Mouse (Mus musculus) kidney, postnatal 0 days (tissue): ENCODE measurements around the gene Olfr871. TPM values are rescaled to one million over a fixed set of nuclear protein-coding genes. Genes with fewer than 3 reads are reported as not detected.
"Not testable (repeated sequence)": the region's sequence is repeated elsewhere in the genome, so short reads cannot be mapped to it uniquely, and the experiment has no call there.

Source experiments
- ATAC-seq: fragments of 200-750 bp; cut with Nextera tagmentation; replicated peaks from 2 replicates; pipeline ENCODE4 v1.8.0; 2017; ENCODE audit warnings: low read depth, moderate number of reproducible peaks, moderate TSS enrichment, moderate library complexity; ENCODE audit not compliant: low FRiP score
- DNase-seq: peaks from one replicate; pipeline ENCODE4 v3.0.0-alpha.2; 2016; ENCODE audit warnings: low spot score
- H3K27ac ChIP-seq: fragments of 300-500 bp; sonication (generic); 2 replicates; pipeline ENCODE4 v1.5.1; 2014; ENCODE audit warnings: mild to moderate bottlenecking
- H3K27me3 ChIP-seq: fragments of 300-500 bp; sonication (generic); 2 replicates; pipeline ENCODE4 v1.6.1; 2014; ENCODE audit warnings: low read length, mixed read lengths; ENCODE audit not compliant: insufficient read depth
- H3K36me3 ChIP-seq: fragments of 300-500 bp; sonication (generic); 2 replicates; pipeline ENCODE4 v1.6.1; 2014; ENCODE audit warnings: low read length, mixed read lengths; ENCODE audit not compliant: insufficient read depth
- H3K4me1 ChIP-seq: fragments of 300-500 bp; sonication (generic); replicated peaks from 2 replicates; pipeline ENCODE4 v1.6.1; 2014; ENCODE audit warnings: antibody characterized with exemption, low read length, mixed read lengths; ENCODE audit not compliant: insufficient read depth
- H3K4me2 ChIP-seq: fragments of 300-500 bp; sonication (generic); 2 replicates; pipeline ENCODE4 v1.6.1; 2014; ENCODE audit warnings: mild to moderate bottlenecking, low read length, moderate library complexity, mixed read lengths
- H3K4me3 ChIP-seq: fragments of 300-500 bp; sonication (generic); replicated peaks from 2 replicates; pipeline ENCODE4 v1.5.1; 2014; ENCODE audit warnings: low read depth, low read length
- H3K9ac ChIP-seq: fragments of 300-500 bp; sonication (generic); 2 replicates; pipeline ENCODE4 v1.6.1; 2014; ENCODE audit warnings: low read depth, low read length
- H3K9me3 ChIP-seq: fragments of 300-500 bp; sonication (generic); replicated peaks from 2 replicates; pipeline ENCODE4 v1.6.1; 2016; ENCODE audit warnings: low read length, inconsistent platforms, mixed read lengths
- CTCF ChIP-seq: IDR thresholded peaks from 2 replicates; pipeline ENCODE4 v1.5.1; 2016; ENCODE audit warnings: antibody characterized with exemption, low read depth, mild to moderate bottlenecking, moderate library complexity
- WGBS: fragments of 180-500 bp; shearing (Covaris S2); extraction: QIAGEN DNeasy Blood & Tissue Kit; methylation state at CpG from one replicate; pipeline ENCODE4 v1.1.7; 2014; 5-methylcytosine and 5-hydroxymethylcytosine counted together
- polyA plus RNA-seq: library from polyadenylated mRNA; unstranded; fragments of >200 nt; fragmentation: Nextera tagmentation; extraction: Ambion mirVana; gene quantifications from 2 replicates; pipeline ENCODE4 v1.2.1, GENCODE M21; 2015

Olfr871 gene
- polyA plus RNA-seq: not detected in 2 replicates

DNA sequence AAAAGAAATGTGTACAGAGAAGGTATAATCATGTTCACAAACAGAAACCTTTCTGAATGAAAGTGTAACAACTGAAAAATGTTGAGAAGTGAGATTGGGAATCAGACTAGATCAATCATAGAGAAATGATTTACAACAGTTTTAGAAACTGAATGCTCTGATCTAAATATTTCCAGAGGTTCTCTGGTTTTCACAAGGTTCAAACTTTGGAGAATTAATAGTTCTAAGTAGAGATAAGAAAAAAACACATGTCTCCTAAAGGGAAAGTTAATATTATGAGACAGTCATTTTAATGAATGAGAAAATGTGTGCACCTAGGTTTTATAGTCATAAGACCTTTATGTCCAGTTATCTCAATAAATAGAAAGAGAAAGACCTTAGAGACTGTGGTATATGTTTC lies at the start of gene Olfr871:
Olfr871 (plus strand) TSS at position 301 of the 400 bp plus-strand sequence.
- no peaks in the 10 kb centered on the region for H3K27me3 ChIP-seq
- H3K9ac ChIP-seq: no peak within 1 kb of the TSS
- no peaks in the 10 kb centered on the region for H3K4me1 ChIP-seq
- no peak within 1 kb of the TSS for H3K4me2 ChIP-seq
- no peak for ATAC-seq
- no peak for DNase-seq
- no peak within 1 kb of the TSS for H3K4me3 ChIP-seq
- no peak for TF ChIP-seq CTCF
- H3K36me3 ChIP-seq: no peaks in the 10 kb centered on the region
- H3K27ac ChIP-seq: no peak within 1 kb of the TSS
- H3K9me3 ChIP-seq: no peaks in the 10 kb centered on the region

DNA sequence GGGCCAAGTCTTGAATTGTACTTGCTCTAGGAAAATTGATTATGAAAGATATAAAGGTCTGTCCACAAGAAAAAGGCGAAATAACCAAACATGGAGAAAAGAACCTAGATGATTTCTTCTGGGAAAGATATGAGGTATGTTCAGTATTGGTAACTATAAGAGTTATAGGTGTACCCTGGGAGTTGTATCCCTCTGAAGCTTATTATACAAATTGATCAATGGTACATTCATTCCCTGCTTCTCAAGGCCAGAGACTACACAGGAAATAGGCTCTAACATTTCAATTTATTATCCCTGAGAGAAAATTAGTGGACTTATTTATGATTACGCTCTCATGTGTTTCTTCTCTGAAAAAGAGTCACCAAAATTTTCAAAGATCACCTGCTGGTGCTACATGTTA lies 38.0 kb upstream of the Olfr871 start, which contains the start of gene Olfr870:
Olfr870 (minus strand) TSS at position 101 of the 400 bp plus-strand sequence.
- DNase-seq (no peak), ATAC-seq (no peak)
- no peak within 1 kb of the TSS for H3K4me3 ChIP-seq
- H3K27ac ChIP-seq: no peak within 1 kb of the TSS
- H3K4me1 ChIP-seq: no peaks in the 10 kb centered on the region
- no peaks in the 10 kb centered on the region for H3K36me3 ChIP-seq
- H3K4me2 ChIP-seq: no peak within 1 kb of the TSS
- H3K9ac ChIP-seq: no peak within 1 kb of the TSS
- 81% methylated on average over 2 of the region's 2 CpGs for WGBS
- TF ChIP-seq CTCF: no peak
- H3K9me3 ChIP-seq: no peaks in the 10 kb centered on the region
- H3K27me3 ChIP-seq: no peaks in the 10 kb centered on the region

DNA sequence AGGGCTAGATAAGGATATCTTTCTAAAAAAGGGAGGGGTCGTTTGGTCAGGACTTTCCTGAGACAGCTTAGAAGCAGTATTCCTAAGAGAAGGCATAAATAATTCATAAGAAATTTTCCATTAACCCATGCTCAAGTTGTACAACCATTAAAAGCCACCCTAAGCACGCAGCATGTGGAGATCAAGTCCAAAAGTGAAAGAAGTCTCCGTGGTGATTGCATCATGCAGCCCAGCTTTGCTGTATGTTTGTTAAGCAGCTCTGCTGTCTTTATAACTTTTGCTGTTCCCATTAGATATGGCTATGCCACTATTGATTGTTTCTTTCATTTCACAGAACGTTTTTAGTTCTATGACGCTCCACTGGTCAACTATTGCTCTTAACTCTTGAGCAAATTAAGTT lies 32.5 kb upstream of the Olfr871 start:
- TF ChIP-seq CTCF: no peak
- Histone ChIP-seq H3K9ac (no peak overlapping the region), H3K9me3 (no peaks in the 10 kb centered on the region), H3K36me3 (no peaks in the 10 kb centered on the region), H3K27me3 (no peaks in the 10 kb centered on the region), H3K4me3 (no peak overlapping the region), H3K4me1 (no peaks in the 10 kb centered on the region), H3K27ac (no peak overlapping the region), H3K4me2 (no peak overlapping the region)
- no peak for ATAC-seq
- WGBS: 67% methylated on average over 5 of the region's 5 CpGs
- no peak for DNase-seq

DNA sequence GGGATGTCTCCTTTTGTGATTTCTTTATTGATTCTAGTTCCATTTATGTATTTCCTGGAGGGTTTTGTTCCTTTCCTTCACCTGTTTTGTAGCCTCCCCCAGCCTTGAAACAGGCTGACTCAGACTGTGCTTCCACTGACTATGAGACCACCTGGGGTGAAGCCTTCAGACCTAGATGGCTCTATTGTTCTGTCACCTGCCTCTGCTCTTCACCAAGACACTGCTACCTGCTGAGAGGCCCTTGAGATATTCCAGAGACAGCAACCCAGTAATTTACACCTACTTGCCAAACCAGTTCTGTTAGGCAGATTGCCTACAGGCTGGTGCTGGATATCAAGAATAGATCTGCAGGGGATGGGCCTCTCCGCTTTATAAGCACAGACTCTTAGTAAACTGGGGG lies 9.9 kb upstream of the Olfr871 start:
- no peak overlapping the region for H3K27ac ChIP-seq
- no peak for ATAC-seq
- WGBS: 56% methylated on average over 1 of the region's 1 CpGs

DNA sequence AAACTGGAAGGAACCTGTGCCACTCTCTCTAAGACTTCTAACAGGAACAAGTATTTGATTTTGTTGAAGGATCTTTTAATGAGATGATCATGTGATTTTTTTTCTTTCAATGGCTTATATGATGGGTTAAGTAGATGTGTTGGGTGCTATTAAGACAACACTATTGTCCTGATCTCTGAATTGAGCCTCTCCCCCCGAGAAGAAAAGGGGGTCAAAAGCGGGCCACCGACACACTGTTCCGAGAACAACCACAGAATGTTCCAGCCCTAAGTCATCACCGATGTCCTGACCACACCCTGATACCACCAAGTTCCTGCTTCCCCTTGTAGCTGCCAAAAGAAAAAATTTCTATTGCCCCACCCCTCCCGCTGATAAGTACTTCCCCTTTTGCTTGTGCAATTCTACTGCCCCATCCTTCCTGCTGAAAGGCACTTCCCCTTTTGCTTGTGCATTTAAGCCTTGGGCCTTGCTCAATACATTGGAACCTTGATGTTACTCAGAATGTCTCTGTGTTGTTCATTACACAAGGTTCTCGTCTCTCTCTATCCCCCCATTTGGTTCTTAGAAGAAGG lies 8.5 kb upstream of the Olfr871 start:
- H3K9me3 ChIP-seq, ATAC-seq: not testable (repeated sequence)

More for the DNA sequence above, 9.9 kb upstream of the Olfr871 start:
- Histone ChIP-seq H3K9ac (no peak overlapping the region), H3K36me3 (no peaks in the 10 kb centered on the region), H3K4me1 (no peaks in the 10 kb centered on the region), H3K27me3 (no peaks in the 10 kb centered on the region), H3K4me3 (no peak overlapping the region), H3K9me3 (no peaks in the 10 kb centered on the region), H3K4me2 (no peak overlapping the region)
- TF ChIP-seq CTCF: no peak
- DNase-seq: no peak

DNA sequence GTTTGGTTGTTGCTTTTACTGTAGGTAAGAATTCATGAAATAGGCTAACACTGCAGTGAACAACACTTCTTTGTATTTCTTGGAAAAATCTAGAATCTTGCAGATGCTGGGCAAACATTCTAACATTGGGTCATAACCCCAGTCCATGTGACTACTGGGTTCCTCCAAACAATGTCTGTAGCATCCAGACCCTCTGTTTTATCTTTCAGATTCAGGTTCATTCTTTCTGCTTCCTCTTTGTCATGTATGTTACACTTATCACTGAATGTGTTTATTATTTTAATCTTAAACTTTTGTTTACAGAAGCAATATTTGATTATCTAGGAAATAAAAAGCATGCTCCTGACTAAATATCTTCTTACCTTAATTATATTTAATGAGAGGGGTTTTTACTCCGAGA lies 1.2 kb upstream of the Olfr871 start:
- H3K4me3 ChIP-seq: no peak overlapping the region
- H3K27ac ChIP-seq: no peak overlapping the region
- no peak overlapping the region for H3K4me2 ChIP-seq
- no peaks in the 10 kb centered on the region for H3K4me1 ChIP-seq
- no peak for TF ChIP-seq CTCF
- no peak overlapping the region for H3K9ac ChIP-seq
- no peak for ATAC-seq
- H3K36me3 ChIP-seq: no peaks in the 10 kb centered on the region
- no peak for DNase-seq
- H3K9me3 ChIP-seq: no peaks in the 10 kb centered on the region
- WGBS: 45% methylated on average over 1 of the region's 1 CpGs
- H3K27me3 ChIP-seq: no peaks in the 10 kb centered on the region

More for the DNA sequence above, 8.5 kb upstream of the Olfr871 start:
- not testable (repeated sequence) for H3K27ac ChIP-seq, H3K27me3 ChIP-seq, H3K4me3 ChIP-seq, H3K36me3 ChIP-seq, H3K4me1 ChIP-seq, H3K4me2 ChIP-seq, H3K9ac ChIP-seq, DNase-seq
- 86% methylated on average over 7 of the region's 7 CpGs for WGBS

DNA sequence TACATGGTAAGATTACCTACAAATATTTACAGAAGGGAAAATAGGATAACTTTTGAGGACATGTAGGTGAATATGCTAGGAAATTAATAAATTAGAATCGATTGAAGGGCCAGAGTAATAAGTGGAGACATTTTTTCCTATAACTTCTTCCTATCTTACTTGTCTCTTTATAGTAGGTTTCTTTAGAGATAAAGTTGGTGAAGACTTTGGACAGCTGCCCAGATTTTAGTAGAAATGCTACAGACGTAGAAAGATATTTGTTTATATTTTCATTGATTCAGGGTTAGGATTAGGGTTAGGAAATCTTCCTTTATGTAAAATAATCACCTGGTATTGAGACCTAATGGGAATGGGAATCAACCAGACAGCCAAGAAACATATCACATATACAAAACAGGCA lies 530 bp upstream of the Olfr871 start:
- Histone ChIP-seq H3K27ac (no peak overlapping the region), H3K4me1 (no peaks in the 10 kb centered on the region), H3K4me3 (no peak overlapping the region), H3K27me3 (no peaks in the 10 kb centered on the region), H3K9ac (no peak overlapping the region), H3K4me2 (no peak overlapping the region), H3K36me3 (no peaks in the 10 kb centered on the region), H3K9me3 (no peaks in the 10 kb centered on the region)
- 67% methylated on average over 2 of the region's 2 CpGs for WGBS
- TF ChIP-seq CTCF: no peak
- DNase-seq: no peak
- no peak for ATAC-seq
